Mouse (Mus musculus) kidney, embryonic 15.5 days (tissue): ENCODE data around the gene Srgn. TPM values are rescaled to one million over a fixed set of nuclear protein-coding genes. Genes with fewer than 3 reads are reported as not detected.

Experiments
- ATAC-seq: fragments of 200-750 bp; cut with Nextera tagmentation; replicated peaks from 2 replicates; pipeline ENCODE4 v1.8.0; 2017; ENCODE audit warnings: moderate TSS enrichment; ENCODE audit not compliant: low FRiP score
- H3K27ac ChIP-seq: fragments of 300-500 bp; sonication (generic); 2 replicates; pipeline ENCODE4 v1.5.1; 2015; ENCODE audit warnings: mild to moderate bottlenecking, inconsistent platforms
- H3K27me3 ChIP-seq: fragments of 300-500 bp; sonication (generic); 2 replicates; pipeline ENCODE4 v1.6.1; 2015; ENCODE audit warnings: inconsistent platforms
- H3K36me3 ChIP-seq: fragments of 300-500 bp; sonication (generic); 2 replicates; pipeline ENCODE4 v1.6.1; 2015; ENCODE audit warnings: inconsistent platforms
- H3K4me1 ChIP-seq: fragments of 300-500 bp; sonication (generic); 2 replicates; pipeline ENCODE4 v1.6.1; 2015; ENCODE audit warnings: inconsistent platforms
- H3K4me2 ChIP-seq: fragments of 300-500 bp; sonication (generic); 2 replicates; pipeline ENCODE4 v1.6.1; 2015; ENCODE audit warnings: moderate library complexity, mild to moderate bottlenecking, inconsistent platforms
- H3K4me3 ChIP-seq: fragments of 300-500 bp; sonication (generic); replicated peaks from 2 replicates; pipeline ENCODE4 v1.5.1; 2015; ENCODE audit warnings: mild to moderate bottlenecking, inconsistent platforms
- H3K9ac ChIP-seq: fragments of 300-500 bp; sonication (generic); 2 replicates; pipeline ENCODE4 v1.6.1; 2015; ENCODE audit warnings: mild to moderate bottlenecking, inconsistent platforms
- H3K9me3 ChIP-seq: fragments of 300-500 bp; sonication (generic); replicated peaks from 2 replicates; pipeline ENCODE4 v1.6.1; 2016; ENCODE audit warnings: inconsistent platforms
- WGBS: fragments of 180-500 bp; shearing (Covaris S2); methylation state at CpG from one replicate; pipeline ENCODE4 v1.1.7; 2015; ENCODE audit warnings: mixed read lengths; 5-methylcytosine and 5-hydroxymethylcytosine counted together
- polyA plus RNA-seq: library from polyadenylated mRNA; unstranded; fragments of >200 nt; fragmentation: Nextera tagmentation; extraction: Ambion mirVana; gene quantifications from 2 replicates; pipeline ENCODE4 v1.2.1, GENCODE M21; 2015

Srgn gene
- 8.6 and 9.9 TPM in 2 replicates for polyA plus RNA-seq

GRCm38 (mm10) chr10:62527351-62527750 is at the start of gene Srgn:
TSS of gene Srgn (minus strand) at chr10:62527451.
- Histone ChIP-seq H3K4me2 (no peak within 1 kb of the TSS), H3K9me3 (no peaks in the 10 kb centered on the region), H3K27ac (no peak within 1 kb of the TSS), H3K9ac (no peak within 1 kb of the TSS), H3K36me3 (no peaks in the 10 kb centered on the region), H3K4me1 (no peaks in the 10 kb centered on the region), H3K27me3 (no peaks in the 10 kb centered on the region), H3K4me3 (no peak within 1 kb of the TSS)
- ATAC-seq, result no peak
- WGBS, result 88% methylated on average over 14 of the region's 14 CpGs

- no peaks in the 10 kb centered on the region for H3K27me3 ChIP-seq
- no peak overlapping the region for H3K4me2 ChIP-seq
- peaks cover 52% of the 10 kb centered on the region for H3K36me3 ChIP-seq
- no peak overlapping the region for H3K4me3 ChIP-seq
- ATAC-seq, result no peak
- no peaks in the 10 kb centered on the region for H3K9me3 ChIP-seq
- peaks cover 13% of the 10 kb centered on the region for H3K4me1 ChIP-seq
- WGBS, result 90% methylated on average over 13 of the region's 13 CpGs
- H3K9ac ChIP-seq, result no peak overlapping the region
- H3K27ac ChIP-seq, result no peak overlapping the region
Observed at GRCm38 (mm10) chr10:62575001-62575400, 47.8 kb upstream of the Srgn start.

GRCm38 (mm10) chr10:62570126-62570871 is 43.0 kb upstream of the Srgn start:
- Histone ChIP-seq H3K9ac (no peak overlapping the region), H3K9me3 (no peaks in the 10 kb centered on the region), H3K4me2 (no peak overlapping the region), H3K4me1 (no peaks in the 10 kb centered on the region), H3K27ac (no peak overlapping the region), H3K4me3 (no peak overlapping the region), H3K36me3 (peaks cover 89% of the 10 kb centered on the region), H3K27me3 (no peaks in the 10 kb centered on the region)
- WGBS, result 93% methylated on average over 7 of the region's 7 CpGs
- no peak for ATAC-seq

- H3K4me1 ChIP-seq, result no peaks in the 10 kb centered on the region
- no peak overlapping the region for H3K4me2 ChIP-seq
- no peaks in the 10 kb centered on the region for H3K27me3 ChIP-seq
- no peaks in the 10 kb centered on the region for H3K9me3 ChIP-seq
- H3K9ac ChIP-seq, result no peak overlapping the region
- no peak for ATAC-seq
- no peak overlapping the region for H3K27ac ChIP-seq
- 91% methylated on average over 4 of the region's 4 CpGs for WGBS
- H3K36me3 ChIP-seq, result peaks cover 90% of the 10 kb centered on the region
- H3K4me3 ChIP-seq, result no peak overlapping the region
Observed at GRCm38 (mm10) chr10:62568861-62569260, 41.6 kb upstream of the Srgn start.

GRCm38 (mm10) chr10:62557736-62558135 is 30.5 kb upstream of the Srgn start:
- no peaks in the 10 kb centered on the region for H3K9me3 ChIP-seq
- H3K27me3 ChIP-seq, result no peaks in the 10 kb centered on the region
- no peak overlapping the region for H3K9ac ChIP-seq
- no peak for ATAC-seq
- WGBS, result 89% methylated on average over 1 of the region's 1 CpGs
- H3K27ac ChIP-seq, result no peak overlapping the region
- no peaks in the 10 kb centered on the region for H3K4me1 ChIP-seq
- H3K4me3 ChIP-seq, result no peak overlapping the region
- no peak overlapping the region for H3K4me2 ChIP-seq
- peaks cover 54% of the 10 kb centered on the region for H3K36me3 ChIP-seq

GRCm38 (mm10) chr10:62556558-62556901 is 29.3 kb upstream of the Srgn start:
- Histone ChIP-seq H3K4me3 (no peak overlapping the region), H3K4me2 (no peak overlapping the region), H3K9ac (no peak overlapping the region), H3K4me1 (no peaks in the 10 kb centered on the region), H3K36me3 (peaks cover 42% of the 10 kb centered on the region), H3K9me3 (no peaks in the 10 kb centered on the region), H3K27ac (no peak overlapping the region), H3K27me3 (no peaks in the 10 kb centered on the region)
- ATAC-seq, result no peak
- 92% methylated on average over 6 of the region's 6 CpGs for whole genome bisulfite sequencing

GRCm38 (mm10) chr10:62555705-62556557 is 28.7 kb upstream of the Srgn start:
- no peak for ATAC-seq
- no peaks in the 10 kb centered on the region for H3K4me1 ChIP-seq
- H3K9me3 ChIP-seq, result no peaks in the 10 kb centered on the region
- no peak overlapping the region for H3K27ac ChIP-seq
- no peak overlapping the region for H3K4me2 ChIP-seq
- H3K9ac ChIP-seq, result no peak overlapping the region
- no peak overlapping the region for H3K4me3 ChIP-seq
- H3K27me3 ChIP-seq, result no peaks in the 10 kb centered on the region
- WGBS, result 74% methylated on average over 11 of the region's 11 CpGs
- peaks cover 38% of the 10 kb centered on the region for H3K36me3 ChIP-seq

GRCm38 (mm10) chr10:62553611-62554091 is 26.4 kb upstream of the Srgn start:
- no peak overlapping the region for H3K9ac ChIP-seq
- ATAC-seq, result no peak

GRCm38 (mm10) chr10:62550787-62551300 is 23.6 kb upstream of the Srgn start:
- WGBS, result 60% methylated on average over 7 of the region's 7 CpGs
- Histone ChIP-seq H3K9ac (no peak overlapping the region), H3K27me3 (no peaks in the 10 kb centered on the region), H3K4me3 (no peak overlapping the region), H3K36me3 (no peaks in the 10 kb centered on the region), H3K9me3 (no peaks in the 10 kb centered on the region), H3K4me2 (no peak overlapping the region), H3K27ac (no peak overlapping the region), H3K4me1 (no peaks in the 10 kb centered on the region)
- ATAC-seq, result no peak

More at GRCm38 (mm10) chr10:62553611-62554091, 26.4 kb upstream of the Srgn start:
- Histone ChIP-seq H3K4me2 (no peak overlapping the region), H3K36me3 (peaks cover 15% of the 10 kb centered on the region), H3K4me3 (no peak overlapping the region), H3K4me1 (no peaks in the 10 kb centered on the region), H3K27me3 (no peaks in the 10 kb centered on the region), H3K9me3 (no peaks in the 10 kb centered on the region), H3K27ac (no peak overlapping the region)
- WGBS, result 66% methylated on average over 12 of the region's 12 CpGs

GRCm38 (mm10) chr10:62549523-62550166 is 22.4 kb upstream of the Srgn start:
- H3K9me3 ChIP-seq, result no peaks in the 10 kb centered on the region
- 30% methylated on average over 15 of the region's 16 CpGs for WGBS
- no peaks in the 10 kb centered on the region for H3K27me3 ChIP-seq
- ATAC-seq, result no peak
- H3K36me3 ChIP-seq, result no peaks in the 10 kb centered on the region
- H3K4me3 ChIP-seq, result no peak overlapping the region
- no peaks in the 10 kb centered on the region for H3K4me1 ChIP-seq
- no peak overlapping the region for H3K4me2 ChIP-seq
- H3K27ac ChIP-seq, result no peak overlapping the region
- H3K9ac ChIP-seq, result no peak overlapping the region

GRCm38 (mm10) chr10:62546441-62546840 is 19.2 kb upstream of the Srgn start:
- Histone ChIP-seq H3K36me3 (no peaks in the 10 kb centered on the region), H3K4me3 (no peak overlapping the region), H3K9me3 (no peaks in the 10 kb centered on the region), H3K4me1 (no peaks in the 10 kb centered on the region), H3K9ac (no peak overlapping the region), H3K4me2 (no peak overlapping the region), H3K27me3 (no peaks in the 10 kb centered on the region), H3K27ac (no peak overlapping the region)
- WGBS, result 70% methylated on average over 10 of the region's 10 CpGs
- ATAC-seq, result no peak

GRCm38 (mm10) chr10:62545759-62546158 is 18.5 kb upstream of the Srgn start:
- Histone ChIP-seq H3K27ac (no peak overlapping the region), H3K27me3 (no peaks in the 10 kb centered on the region), H3K9ac (no peak overlapping the region), H3K4me3 (no peak overlapping the region), H3K36me3 (no peaks in the 10 kb centered on the region), H3K4me2 (no peak overlapping the region), H3K4me1 (no peaks in the 10 kb centered on the region), H3K9me3 (no peaks in the 10 kb centered on the region)
- no peak for ATAC-seq
